Mouse (Mus musculus) ovary, postnatal 36 days (tissue): ENCODE measurements around the gene Trpt1.

ENCODE experiments used
- DNase-seq: peaks from one replicate; pipeline ENCODE4 v3.0.0; 2022; ENCODE audit warnings: low spot score, mixed read lengths

The Trpt1 gene

DNA sequence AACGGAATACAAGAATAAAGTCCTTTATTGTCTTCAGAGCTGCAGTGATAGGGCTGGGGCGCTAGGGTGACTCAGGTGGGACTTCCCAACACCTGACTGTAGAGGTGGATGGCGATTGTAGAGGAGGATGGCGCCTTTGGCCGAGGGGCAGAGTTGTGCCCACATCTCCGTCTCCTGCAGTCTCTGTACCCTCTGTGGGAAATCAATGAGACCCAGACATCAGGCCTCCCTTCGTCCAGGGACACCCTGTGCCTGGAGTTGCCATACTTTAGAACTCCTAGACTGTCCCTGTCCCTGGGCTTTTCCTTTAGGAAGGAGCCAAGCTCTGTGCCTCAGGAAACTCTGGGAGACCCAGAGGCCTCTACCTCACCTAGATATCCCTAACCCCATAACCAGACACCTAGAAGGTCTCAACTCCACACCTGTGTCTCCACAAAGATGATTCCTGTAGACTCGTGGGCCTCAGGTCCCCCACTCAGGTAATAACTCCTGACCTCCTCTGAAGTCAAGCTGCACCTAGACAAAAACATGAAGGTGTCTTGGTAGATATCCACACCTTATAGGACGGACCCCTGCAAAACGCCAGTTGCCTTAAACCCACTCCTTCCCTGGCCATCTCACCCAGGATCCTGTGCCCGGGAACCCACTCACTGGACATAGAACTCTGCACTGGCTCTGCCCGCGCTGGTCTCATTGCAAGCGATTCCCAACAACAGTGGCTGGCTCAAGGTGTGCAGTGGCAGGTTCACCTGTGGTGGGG, 2.7 kb upstream of the Trpt1 start:
- DNase-seq = no peak

DNA sequence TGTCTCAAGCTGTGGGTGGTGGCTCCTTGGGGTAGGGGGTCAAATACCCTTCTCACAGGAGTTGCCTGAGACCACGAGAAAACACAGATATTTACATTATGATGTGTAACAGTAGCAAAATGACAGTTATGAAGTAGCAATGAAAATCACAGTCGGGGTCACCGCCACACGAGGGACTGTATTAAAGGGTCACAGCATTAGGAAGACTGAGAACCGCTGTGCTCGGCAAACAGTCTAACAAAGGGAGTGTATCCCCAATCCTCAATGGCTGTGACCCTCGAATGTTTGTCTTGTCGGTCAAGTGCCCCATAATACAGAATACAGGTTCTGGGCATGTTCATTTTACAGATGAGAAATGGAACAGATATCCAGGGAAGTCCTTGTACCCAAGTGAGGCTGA, 1.9 kb upstream of the Trpt1 start:
- DNase-seq = no peak

DNA sequence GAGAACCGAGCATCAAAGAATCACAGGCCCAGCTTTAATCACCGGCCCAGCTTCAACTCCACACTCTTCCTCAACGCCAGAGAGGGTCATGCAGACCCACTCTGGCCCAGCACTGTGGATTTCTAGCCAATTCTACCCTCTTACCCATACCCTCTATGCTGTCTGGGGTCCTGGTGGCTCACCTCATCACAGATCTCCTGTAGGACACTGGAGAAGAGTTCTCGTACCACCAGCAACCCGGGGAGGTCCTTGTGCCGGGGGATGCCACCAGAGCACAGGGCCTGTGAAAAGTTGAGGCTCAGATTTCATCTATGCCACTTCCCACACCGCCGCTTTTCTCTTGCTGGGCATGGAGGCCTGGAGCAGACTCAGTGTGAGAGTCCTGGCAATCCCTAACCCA, 1.4 kb upstream of the Trpt1 start:
- DNase-seq = no peak

DNA sequence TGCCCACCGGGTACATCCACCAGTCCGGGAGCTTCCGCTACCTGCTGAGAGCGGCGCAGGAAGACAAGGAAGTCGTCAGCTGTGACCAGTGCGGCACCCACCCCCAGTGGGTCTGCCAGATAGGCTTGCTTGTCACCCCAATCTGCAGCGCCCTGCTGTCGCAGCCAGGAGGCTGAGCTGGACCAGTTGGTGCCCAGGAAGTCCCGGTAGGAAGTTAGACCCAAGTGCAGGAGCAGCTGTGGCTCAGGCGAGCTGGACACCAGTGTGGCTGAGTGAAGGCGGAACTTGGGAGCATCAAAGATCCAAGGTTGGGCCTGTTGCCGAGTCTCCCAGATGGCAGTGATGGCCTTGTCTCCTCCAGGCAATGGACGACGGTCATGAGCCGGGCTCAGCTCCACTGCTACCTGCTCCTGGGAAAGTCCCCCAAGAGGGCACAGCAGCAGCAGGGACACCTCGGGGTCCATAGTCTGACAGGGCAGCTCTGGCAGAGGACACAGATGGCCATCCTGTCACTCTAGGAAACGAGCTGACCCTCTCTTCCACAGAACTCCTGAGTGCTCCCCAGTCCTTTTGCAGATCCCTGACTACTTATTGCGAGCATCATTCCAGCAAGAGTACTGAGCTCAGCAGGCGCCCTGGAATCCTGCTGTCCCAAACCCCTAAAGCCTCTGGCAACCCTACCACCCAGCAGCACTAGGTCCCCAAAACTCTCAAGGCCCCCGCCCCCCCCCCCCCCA, 508 bp upstream of the Trpt1 start:
- no peak for DNase-seq

DNA sequence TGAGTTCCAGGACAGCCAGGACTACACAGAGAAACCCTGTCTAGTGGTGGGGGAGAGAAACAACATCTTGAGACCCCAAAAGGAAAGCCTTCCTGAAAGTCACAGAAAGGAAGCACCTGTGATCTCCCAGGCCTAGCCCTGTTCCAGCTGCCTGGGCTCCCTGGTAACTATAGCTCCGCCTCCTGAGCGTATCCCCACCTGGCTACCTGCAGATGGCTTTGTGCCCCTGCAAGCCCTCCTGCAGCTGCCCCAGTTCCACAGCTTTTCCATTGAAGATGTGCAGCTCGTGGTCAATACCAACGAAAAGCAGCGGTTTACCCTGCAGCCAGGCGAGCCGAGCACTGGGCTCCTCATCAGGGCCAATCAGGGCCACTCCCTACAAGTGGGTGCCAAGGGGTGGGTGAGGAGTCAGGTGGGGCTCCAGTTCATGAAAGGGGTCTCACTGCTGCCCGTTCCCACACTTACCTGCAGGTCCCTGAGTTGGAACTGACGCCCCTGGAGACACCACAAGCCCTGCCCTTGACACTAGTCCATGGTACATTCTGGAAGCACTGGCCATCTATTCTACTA, 1.9 kb downstream of the Trpt1 start:
- DNase-seq = no peak

DNA sequence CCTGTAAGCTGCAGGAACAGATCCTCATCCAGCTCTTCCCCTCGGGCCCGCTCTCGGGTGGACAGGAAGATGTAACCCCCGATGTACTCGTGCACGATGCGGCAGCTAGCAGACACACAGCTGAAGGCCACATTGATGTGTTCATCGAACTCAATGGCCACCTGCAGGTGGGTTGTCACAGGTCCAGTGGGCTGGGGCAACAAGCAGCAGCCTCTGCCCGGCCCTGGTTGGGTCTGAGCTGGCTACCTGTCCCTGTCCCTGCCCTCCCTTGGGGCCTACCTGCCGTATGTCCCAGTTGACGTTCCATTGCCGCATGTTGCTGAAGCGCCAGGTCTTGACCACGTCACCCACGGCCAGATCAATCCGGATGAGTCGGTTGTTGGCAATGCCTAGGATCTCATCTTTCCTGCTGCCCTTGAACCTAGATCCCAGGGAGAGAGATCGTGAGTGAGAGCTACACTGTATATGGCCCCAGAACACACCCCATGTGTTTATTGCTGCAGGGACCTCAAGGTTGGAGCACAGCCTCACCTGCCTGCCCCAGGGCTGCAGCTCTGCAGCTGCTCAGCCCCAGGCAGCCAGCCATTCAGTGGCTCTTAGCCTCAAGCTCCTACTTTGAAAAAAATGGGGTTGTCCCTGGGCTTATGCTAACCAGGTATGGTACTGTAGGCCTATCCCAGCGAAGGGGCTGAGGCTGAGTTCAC, 3.6 kb downstream of the Trpt1 start:
- no peak for DNase-seq

DNA sequence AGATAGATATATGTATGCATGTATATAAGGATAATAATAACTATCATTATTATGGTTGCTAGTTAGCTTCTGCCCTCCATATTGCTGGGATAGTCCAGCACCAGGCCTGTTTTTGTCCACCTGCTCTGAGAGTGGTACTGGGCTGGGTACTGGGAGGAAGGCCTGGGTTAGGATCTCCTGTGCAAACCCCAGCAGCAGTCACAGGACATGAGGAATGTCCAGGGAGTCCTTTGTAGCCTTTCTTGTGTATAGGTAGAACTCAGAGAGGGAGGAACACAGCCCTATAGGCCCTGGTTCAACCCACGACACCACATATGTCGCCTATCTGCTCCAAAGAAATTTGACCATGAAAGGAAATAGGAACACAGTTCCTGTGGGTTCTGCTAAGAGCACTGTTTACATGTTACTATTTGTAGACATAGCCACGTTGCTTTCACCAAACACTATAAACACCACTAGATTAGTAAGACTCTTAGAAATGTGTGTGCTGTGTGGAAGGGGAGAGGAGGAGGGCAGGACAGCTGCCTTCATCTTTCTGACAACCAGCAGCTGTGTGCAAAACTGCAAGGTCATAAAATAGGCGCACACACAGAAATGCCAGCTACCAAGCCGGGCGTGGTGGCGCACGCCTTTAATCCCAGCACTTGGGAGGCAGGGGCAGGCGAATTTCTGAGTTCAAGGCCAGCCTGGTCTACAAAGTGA, 11.1 kb downstream of the Trpt1 start:
- DNase-seq = no peak

DNA sequence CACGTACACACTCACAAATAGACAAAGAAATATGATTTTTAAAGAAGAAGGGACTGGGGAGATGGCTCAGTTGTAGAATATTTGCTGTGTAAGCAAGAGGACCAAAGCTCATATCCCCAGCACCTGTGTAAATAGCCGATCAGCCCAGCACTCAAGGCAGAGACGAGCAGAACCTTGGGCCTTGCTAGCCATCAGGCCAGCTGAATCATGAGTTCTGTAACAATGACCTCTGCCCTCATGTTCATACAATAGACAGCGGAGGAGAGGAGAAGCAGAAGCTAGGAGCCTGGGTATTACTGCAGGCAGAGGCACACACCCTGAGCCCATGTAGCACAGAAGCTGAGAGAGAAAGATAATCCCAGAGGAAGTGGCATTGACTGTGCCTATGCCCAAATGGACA, 16.5 kb downstream of the Trpt1 start:
- no peak for DNase-seq

DNA sequence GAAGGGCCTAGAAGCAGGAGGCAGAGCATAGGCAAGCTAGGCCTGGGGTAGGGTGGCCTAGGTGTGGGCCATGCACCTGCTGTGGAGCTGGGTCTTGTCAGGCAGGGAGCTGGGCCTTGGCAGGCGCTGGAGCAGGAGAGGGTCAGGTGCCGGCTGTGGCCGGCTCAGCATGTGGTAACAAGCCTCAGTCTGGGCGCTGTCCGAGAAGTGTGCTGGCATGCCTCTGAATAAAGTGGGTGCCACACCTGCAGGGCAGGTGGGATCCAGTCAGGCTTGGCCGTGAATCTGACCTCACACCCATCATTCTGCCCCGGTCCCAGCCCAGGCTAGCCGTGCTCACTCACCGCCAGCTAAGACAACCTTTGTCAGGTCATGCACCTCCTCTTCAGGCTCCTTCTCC, 18.1 kb downstream of the Trpt1 start:
- DNase-seq = no peak

DNA sequence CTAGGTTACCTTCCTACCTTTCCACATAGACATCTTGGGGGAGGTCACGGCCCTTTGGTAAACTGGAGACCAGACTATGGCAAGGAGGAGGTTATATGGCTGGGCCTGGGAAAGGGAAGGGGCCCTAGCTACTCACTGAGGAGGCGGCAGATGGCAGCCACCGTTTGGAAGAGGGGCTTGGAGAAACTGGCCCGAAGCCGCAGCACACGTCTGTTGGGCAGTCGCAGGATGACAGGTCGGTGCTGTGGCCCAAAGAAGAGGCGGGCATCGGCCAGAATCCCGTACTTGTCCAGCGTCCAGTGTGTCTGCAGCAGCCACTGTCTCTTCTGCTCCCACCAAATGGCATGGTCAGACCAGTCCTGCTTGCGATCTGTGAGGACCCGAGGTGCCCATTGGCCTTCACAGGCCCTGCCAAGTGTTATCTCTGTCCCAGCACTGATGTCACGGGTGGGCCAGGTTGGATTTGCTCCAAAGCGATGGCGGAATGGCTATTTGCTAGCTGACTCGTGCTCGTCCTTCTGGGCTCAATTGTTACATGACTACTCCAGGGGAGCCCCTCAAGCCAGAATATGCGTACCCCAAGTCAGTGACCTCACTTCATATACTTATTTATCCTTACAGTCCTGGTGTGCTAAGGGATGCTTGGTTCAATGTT, 18.7 kb downstream of the Trpt1 start:
- no peak for DNase-seq

DNA sequence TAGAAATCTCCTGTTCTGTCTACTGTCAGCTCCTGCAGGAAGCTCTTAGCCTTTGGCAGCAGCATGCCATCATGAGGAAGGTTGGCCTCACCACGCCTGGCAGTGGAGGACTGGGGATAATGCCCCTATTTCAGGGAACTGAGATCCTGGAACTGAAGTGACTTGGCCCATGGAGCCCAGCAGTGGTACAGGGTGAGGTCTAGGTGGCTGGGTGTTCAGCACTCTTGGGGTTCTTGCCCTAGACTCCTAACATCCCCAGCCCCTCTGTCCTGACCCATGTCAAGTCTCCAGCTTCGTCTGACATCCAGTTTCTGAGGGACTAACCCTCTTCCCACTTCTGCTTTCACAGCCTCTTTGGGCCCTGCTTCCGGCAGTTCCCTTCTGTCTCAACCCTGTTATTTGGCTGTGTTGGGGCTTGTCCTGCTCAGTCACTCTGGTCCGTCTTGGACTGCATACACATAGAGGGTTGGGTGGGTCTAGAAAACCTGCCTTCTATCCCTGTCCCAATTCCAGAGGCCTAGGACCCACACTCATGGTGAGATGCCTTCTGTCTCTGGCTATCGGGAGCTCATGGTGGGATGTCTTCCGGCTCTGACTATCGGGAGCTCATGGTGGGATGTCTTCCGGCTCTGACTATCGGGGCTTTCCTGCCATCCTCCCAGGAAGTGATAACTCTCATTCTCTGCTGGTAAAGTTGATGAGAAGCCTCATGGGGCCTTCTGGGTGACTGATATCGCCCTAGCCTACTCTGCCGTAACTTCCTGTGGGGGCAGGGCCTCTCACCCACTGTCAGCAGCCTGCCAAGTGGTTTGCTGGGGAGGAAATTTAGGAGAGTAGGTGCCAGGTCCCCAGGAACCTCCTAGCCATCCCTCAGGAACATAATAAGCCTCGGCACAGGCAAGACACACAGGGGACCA, 21.9 kb downstream of the Trpt1 start:
- DNase-seq = no peak

DNA sequence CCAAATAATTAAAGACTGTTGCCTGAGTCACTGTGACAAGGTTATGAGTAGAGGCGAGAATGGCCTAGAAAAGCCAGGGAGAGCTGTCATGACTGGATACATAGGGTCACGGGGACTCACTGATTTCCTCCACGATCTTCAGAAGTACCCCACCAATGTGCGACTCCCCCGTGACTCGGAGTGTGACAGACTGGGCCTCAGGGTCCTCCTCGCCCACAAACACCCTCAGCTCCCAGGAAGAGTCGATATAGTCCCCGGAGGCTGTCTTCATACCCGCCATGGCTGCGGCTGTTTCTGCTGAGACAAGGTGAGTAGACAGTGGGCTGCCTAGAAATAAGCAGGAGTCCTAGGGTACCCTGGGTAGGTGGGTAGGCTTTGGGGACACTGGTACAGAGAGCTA, 22.6 kb downstream of the Trpt1 start:
- DNase-seq = no peak

DNA sequence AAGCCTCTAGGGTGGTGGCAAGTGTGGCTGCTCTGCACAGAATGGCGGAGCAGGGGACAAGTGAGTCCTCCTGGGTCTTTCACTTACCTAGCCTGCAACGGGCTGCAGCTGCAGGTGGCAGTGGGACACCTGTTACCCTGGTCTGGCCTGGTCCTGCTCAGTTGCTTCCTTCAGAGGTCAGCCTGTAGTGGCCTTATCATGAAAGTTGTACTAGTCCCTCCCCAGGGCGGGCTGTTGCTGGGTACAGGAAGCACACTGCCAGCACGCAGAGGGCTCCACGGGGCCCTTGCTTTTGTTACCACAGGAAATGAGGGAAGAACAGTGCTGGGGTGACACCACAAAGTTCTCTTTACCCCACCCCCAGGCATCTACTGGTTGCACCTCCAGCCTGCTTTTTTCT, 23.3 kb downstream of the Trpt1 start, which contains the start of gene Fermt3:
TSS of gene Fermt3 (minus strand) at position 279 of the 400 bp plus-strand sequence.
- DNase-seq = no peak

DNA sequence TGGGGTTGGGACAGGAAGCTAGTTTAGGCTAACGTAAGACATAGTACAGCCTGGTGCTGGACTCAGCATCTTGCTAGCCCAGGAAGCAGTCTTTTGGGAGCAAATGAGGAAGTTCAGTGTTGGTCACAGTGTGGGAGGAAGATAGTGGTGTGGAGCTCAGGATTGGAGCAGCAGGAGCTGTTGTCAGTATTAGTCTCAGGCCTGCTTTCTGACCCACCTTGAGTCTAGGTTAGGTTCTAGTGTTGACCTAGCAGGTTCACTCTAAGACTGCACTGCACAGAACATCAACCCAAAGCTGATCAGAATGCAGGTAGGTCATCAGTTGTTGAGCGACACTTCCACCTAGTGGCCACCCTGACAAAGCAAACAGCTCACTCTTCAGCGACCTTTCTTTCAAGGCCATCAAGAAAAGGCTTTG, 24.3 kb downstream of the Trpt1 start:
- DNase-seq = peak; percentile 53

DNA sequence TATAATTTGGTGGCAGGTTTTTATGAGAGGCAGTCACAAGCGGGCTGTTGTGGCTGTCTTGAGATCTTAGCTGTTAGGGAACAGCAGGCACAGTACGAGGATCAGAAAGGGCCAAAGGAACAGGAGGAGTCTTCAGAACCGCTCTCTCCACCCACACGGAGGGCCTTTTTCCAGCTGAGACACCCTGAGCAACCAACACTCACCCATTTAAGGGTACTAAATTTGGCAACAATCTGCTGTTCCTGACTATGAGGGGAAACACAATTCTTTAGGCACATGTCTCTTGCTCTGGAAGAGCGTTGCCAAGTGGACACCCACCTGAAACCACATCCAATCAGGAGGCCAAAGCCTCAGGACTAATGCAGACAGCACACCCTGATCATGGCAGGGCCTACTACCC, 33.6 kb downstream of the Trpt1 start:
- DNase-seq = no peak

DNA sequence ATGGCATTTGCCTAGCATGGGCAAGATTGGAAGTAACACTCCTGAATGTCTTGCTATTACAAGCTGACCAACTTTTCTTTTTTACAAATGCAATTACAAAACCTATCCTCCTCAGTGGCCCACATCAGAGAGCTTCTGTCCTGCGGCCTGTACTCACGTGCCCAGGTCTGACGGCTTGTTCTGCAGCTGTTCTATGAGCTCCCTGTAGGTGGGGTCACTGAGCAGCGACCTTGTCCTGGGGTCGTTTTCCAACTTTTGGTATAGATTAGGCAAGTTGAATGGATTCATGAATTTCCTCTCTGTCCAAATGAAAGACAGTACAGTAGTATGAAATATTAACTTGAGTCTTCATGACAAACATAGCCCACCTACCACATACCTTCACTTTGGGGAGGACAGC, 38.1 kb downstream of the Trpt1 start:
- DNase-seq = no peak

DNA sequence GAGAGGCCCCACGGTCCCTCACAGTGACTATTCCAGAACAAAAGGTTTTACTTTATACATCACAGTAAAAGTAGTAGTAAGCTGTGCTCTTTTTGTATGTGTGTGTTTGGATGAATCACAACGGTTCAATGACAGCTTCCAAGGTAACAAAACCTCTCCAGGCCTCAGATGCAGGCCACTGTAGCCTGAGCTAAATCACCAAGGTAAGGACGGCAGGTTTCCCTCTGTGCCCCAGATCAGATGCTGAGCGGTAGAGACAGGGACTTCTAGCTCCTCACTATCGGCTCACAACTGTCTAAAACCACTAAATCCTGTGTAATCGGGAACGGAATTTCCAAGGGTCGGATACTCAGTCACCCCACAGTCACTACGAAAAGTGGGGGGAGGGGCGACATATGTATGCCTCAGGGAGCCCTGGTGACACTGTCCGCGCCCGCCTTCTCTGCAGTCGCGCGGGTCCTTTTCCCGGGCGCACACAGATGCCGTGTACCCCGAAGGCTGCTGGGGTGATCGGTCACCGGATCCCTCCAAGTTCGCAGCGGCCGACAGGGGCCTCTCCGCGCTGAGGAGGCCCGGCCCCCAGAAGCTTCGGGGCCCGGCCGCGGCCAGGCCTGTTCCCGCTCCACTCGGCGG, 43.3 kb downstream of the Trpt1 start:
- no peak for DNase-seq

DNA sequence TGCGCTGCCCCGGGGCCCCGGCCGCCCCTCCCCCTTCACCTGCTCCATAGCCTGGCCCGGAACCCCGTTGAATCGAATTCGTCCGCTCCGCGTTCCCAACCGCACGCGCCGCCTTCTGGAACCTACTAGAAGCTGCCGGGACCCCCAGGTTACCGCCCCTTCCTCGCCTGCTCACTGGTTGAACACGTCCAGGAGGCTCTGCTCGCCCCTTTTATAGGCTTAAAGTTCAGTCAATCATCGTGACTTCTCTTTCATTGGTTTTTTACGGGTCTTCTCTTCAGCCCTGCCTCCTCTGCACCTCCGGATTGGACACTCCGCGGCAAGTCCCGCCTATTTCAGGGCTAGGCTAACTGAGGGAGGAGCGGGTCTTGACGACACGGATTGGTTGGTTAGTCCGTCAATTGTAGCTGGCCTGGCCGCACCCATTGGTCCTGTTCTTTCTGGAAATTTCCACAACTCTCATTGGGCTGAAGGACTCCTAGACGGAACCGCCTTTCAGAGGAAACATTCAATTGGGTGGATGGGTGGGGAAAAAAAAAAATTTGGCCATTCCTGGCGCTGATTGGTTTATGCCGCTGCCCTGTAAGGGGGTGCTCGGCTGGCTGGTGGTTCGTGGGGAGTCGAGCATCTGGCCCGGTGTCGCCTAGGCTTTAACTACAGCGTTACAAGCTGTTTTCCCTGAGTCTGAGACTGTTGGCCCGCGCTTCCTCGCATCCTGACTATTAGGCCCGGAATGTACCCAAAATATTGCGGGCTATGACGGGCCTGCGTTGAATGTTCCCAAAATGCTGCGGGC, 44.1 kb downstream of the Trpt1 start, which contains the start of gene Stip1:
TSS of gene Stip1 (minus strand) at position 127 of the 796 bp plus-strand sequence.
- DNase-seq = peak; percentile 98

DNA sequence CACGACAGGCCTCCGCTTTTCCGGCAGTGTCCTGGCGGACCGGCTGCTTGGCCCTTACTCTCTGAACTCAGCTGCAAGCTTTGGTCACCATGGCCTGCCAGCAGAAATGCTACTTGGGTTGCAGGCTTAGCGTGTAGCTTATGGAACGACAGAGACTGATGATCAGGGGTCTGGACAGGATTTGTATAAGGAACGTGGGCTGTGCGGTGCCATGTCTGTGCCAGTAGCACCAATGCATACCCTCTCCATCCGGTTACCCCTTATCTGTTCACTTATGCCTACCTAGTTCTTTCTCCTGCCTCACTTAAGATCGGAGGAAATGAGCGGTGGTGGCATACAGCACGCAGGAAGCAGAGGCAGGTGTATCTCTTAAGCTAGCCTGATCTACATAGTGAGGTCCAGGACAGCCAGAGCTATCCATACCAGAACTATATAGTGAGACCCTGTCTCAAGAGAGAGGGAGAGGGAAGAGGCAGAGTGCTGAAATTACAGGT, 44.8 kb downstream of the Trpt1 start:
- no peak for DNase-seq
